Mouse (Mus musculus): ENCODE measurements at regions not wholly inside any gene's neighbourhood (a gene's known extent, or its start where the extent isn't known, plus 50 kb on each side); places are given as distances from the start of the nearest gene placed in this dataset.

- Histone ChIP-seq H3K4me1 (ENCODE audit: control insufficient read depth in 1 of 2, insufficient read depth in 2 of 2) (no peaks in the 10 kb centered on the region), H3K4me2 (ENCODE audit: insufficient read depth, low read depth, poor library complexity, severe bottlenecking) (no peak overlapping the region), H3K9ac (ENCODE audit: insufficient read depth, low read depth) (no peak overlapping the region), H3K36me3 (replicated peaks in 1 of 2; ENCODE audit: control insufficient read depth in 1 of 2, insufficient read depth in 1 of 2, low read length in 1 of 2) (no peaks in the 10 kb centered on the region), H3K79me2 (replicated peaks; ENCODE audit: control insufficient read depth, extremely low read depth, insufficient read depth, poor library complexity, severe bottlenecking) (no peaks in the 10 kb centered on the region), H3K9me3 (replicated peaks; ENCODE audit: low read length) (no peaks in the 10 kb centered on the region), H3K27ac (ENCODE audit: insufficient read depth, low read depth) (no peak overlapping the region), H3K4me3 (replicated peaks in 1 of 3; ENCODE audit: low read depth in 2 of 3, low read length in 2 of 3, poor library complexity in 1 of 3) (no peak overlapping the region), H3K27me3 (replicated peaks) (no peaks in the 10 kb centered on the region)
- in situ Hi-C loops (cut with MboI; ENCODE audit: low pct_ligation_motif_present, low pct_unique_long_range_greater_than_20kb, low sequenced_read_pairs), result no loop called here
- DNase-seq (ENCODE audit: extremely low read depth), result no peak
- dilution Hi-C loops (cut with MboI; ENCODE audit: extremely low pct_ligation_motif_present, extremely low pct_unique_long_range_greater_than_20kb, low sequenced_read_pairs), result no loop called here
- no peak for TF ChIP-seq TBP (conservative IDR thresholded peaks at IDR 0.05; ENCODE audit: low read depth, low read length)
Measured at GRCm38 (mm10) chr14:101340331-101340730, 140.2 kb upstream of the Prr30 start.

- Histone ChIP-seq H3K27ac (ENCODE audit: insufficient read depth, low read depth) (no peak overlapping the region), H3K27me3 (replicated peaks) (no peaks in the 10 kb centered on the region), H3K4me3 (replicated peaks in 1 of 3; ENCODE audit: low read depth in 2 of 3, low read length in 2 of 3, poor library complexity in 1 of 3) (no peak overlapping the region), H3K4me2 (ENCODE audit: insufficient read depth, low read depth, poor library complexity, severe bottlenecking) (no peak overlapping the region), H3K79me2 (replicated peaks; ENCODE audit: control insufficient read depth, extremely low read depth, insufficient read depth, poor library complexity, severe bottlenecking) (no peaks in the 10 kb centered on the region), H3K36me3 (replicated peaks in 1 of 2; ENCODE audit: control insufficient read depth in 1 of 2, insufficient read depth in 1 of 2, low read length in 1 of 2) (no peaks in the 10 kb centered on the region), H3K9me3 (replicated peaks; ENCODE audit: low read length) (no peaks in the 10 kb centered on the region), H3K4me1 (ENCODE audit: control insufficient read depth in 1 of 2, insufficient read depth in 2 of 2) (no peaks in the 10 kb centered on the region), H3K9ac (ENCODE audit: insufficient read depth, low read depth) (no peak overlapping the region)
- dilution Hi-C loops (cut with MboI; ENCODE audit: extremely low pct_ligation_motif_present, extremely low pct_unique_long_range_greater_than_20kb, low sequenced_read_pairs) (no loop called here), in situ Hi-C loops (cut with MboI; ENCODE audit: low pct_ligation_motif_present, low pct_unique_long_range_greater_than_20kb, low sequenced_read_pairs) (no loop called here)
- no peak for DNase-seq (ENCODE audit: extremely low read depth)
- TF ChIP-seq MYC (IDR thresholded peaks at IDR 0.05; ENCODE audit: low read depth, low read length), result no peak
- no peak for TF ChIP-seq USF1 (IDR thresholded peaks at IDR 0.05; ENCODE audit: low read depth, low read length)
- no peak for TF ChIP-seq EP300 (IDR thresholded peaks at IDR 0.05; ENCODE audit: low read length)
- TF ChIP-seq NRF1 (IDR thresholded peaks at IDR 0.05; ENCODE audit: low read depth, low read length), result no peak
- TF ChIP-seq ETS1 (conservative IDR thresholded peaks at IDR 0.05; ENCODE audit: low read depth, low read length), result no peak
- TF ChIP-seq MAZ (IDR thresholded peaks at IDR 0.05; ENCODE audit: low read depth, low read length), result no peak
- no peak for TF ChIP-seq MAX (IDR thresholded peaks at IDR 0.05; ENCODE audit: low read length)
- no peak for TF ChIP-seq USF2 (conservative IDR thresholded peaks at IDR 0.05; ENCODE audit: low read depth, low read length)
- TF ChIP-seq RAD21 (IDR thresholded peaks at IDR 0.05; ENCODE audit: low read depth, low read length), result no peak
- no peak for TF ChIP-seq RCOR1 (conservative IDR thresholded peaks at IDR 0.05; ENCODE audit: low read depth, low read length)
- TF ChIP-seq MXI1 (IDR thresholded peaks at IDR 0.05; ENCODE audit: low read depth, low read length), result no peak
- no peak for TF ChIP-seq SIN3A (IDR thresholded peaks at IDR 0.05; ENCODE audit: low read length)
- TF ChIP-seq E2F4 (IDR thresholded peaks at IDR 0.05; ENCODE audit: insufficient replicate concordance, low read depth, low read length), result no peak
- no peak for TF ChIP-seq CHD2 (IDR thresholded peaks at IDR 0.05; ENCODE audit: low read length)
- no peak for TF ChIP-seq HCFC1 (IDR thresholded peaks at IDR 0.05; ENCODE audit: low read depth, low read length)
- TF ChIP-seq JUND (conservative IDR thresholded peaks at IDR 0.05; ENCODE audit: low read depth, low read length), result no peak
- TF ChIP-seq POLR2AphosphoS2 (IDR thresholded peaks at IDR 0.05; ENCODE audit: low read depth, low read length), result no peak
Measured at GRCm38 (mm10) chr14:101332015-101332414, 131.9 kb upstream of the Prr30 start.

Data from CH12.LX (cell line).